Mouse (Mus musculus): Measurements from ENCODE around the gene Doc2a.

DNA sequence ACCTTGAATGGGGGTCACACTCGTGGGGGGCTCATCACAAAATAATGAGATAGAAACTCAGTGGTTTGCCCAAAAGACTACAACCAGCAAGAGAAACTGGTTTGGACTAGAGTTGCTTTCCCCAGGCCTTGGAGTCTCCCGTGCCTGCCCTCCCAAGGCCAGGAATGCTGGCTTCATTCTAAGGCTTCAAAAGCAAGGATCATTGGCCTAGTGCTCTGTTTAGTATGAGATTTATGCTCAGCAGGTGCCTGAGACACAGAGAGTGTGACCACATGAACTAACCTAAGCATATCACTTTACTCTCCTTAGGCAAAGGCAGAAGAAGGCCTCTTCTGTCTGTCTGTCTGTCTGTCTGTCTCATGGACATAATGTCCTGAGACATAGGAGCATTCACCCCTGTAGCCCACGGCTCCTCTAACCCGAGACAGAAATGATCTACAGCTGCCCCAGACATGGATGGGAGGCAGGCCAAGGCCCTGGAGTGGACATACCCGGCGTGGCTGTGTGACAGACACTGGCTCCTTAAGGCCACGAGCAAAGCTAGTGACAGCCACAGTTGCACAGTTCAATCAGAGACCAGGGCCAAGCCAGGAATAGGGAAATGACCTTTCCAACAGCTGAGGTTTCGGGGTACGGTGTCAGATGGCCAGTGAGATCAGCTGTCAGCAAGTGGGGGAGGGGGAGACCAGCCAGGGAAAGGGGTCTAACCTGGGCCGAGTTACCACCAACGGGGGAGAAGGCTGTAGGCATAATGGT, 44.9 kb upstream of the Doc2a start:
- TF ChIP-seq CTCF (IDR thresholded peaks at IDR 0.05; ENCODE audit: low read depth): no peak
- TF ChIP-seq EP300 (optimal IDR thresholded peaks at IDR 0.05): no peak
